Mouse (Mus musculus) testis, postnatal 10 days (tissue): ENCODE measurements around the gene Map7.

Experiments used
- DNase-seq: peaks from one replicate; pipeline ENCODE4 v3.0.0; 2021; ENCODE audit warnings: low spot score

The Map7 gene

GRCm38 (mm10) chr10:20234466-20234865, 86.2 kb downstream of the Map7 start:
- DNase-seq, result no peak

GRCm38 (mm10) chr10:20235656-20236055, 87.4 kb downstream of the Map7 start:
- DNase-seq, result no peak

- DNase-seq, result no peak
These were observed 88.0 kb downstream of the Map7 start for GRCm38 (mm10) chr10:20236241-20236640.

GRCm38 (mm10) chr10:20238281-20238680, 90.0 kb downstream of the Map7 start:
- no peak for DNase-seq

GRCm38 (mm10) chr10:20240858-20241257, 92.6 kb downstream of the Map7 start:
- DNase-seq, result peak; percentile 62

- DNase-seq, result no peak
These were observed 95.0 kb downstream of the Map7 start for GRCm38 (mm10) chr10:20243321-20243720.

- DNase-seq, result no peak
These were observed 96.8 kb downstream of the Map7 start for GRCm38 (mm10) chr10:20245082-20245481.

- no peak for DNase-seq
These were observed 100.8 kb downstream of the Map7 start for GRCm38 (mm10) chr10:20249091-20249490.

GRCm38 (mm10) chr10:20255579-20255978, 107.3 kb downstream of the Map7 start:
- no peak for DNase-seq

- no peak for DNase-seq
These were observed 108.9 kb downstream of the Map7 start for GRCm38 (mm10) chr10:20257054-20257643.

- no peak for DNase-seq
These were observed 109.8 kb downstream of the Map7 start for GRCm38 (mm10) chr10:20257721-20258720.

GRCm38 (mm10) chr10:20259476-20259875, 111.2 kb downstream of the Map7 start:
- no peak for DNase-seq

GRCm38 (mm10) chr10:20262896-20263295, 114.6 kb downstream of the Map7 start:
- DNase-seq, result no peak

- no peak for DNase-seq
These were observed 116.2 kb downstream of the Map7 start for GRCm38 (mm10) chr10:20264479-20264878.

GRCm38 (mm10) chr10:20267032-20267431, 118.8 kb downstream of the Map7 start:
- peak; percentile 50 for DNase-seq

- DNase-seq, result no peak
These were observed 120.7 kb downstream of the Map7 start for GRCm38 (mm10) chr10:20268945-20269344.

- no peak for DNase-seq
These were observed 124.1 kb downstream of the Map7 start for GRCm38 (mm10) chr10:20272380-20272779.

- no peak for DNase-seq
These were observed 125.0 kb downstream of the Map7 start for GRCm38 (mm10) chr10:20273278-20273677.

- DNase-seq, result no peak
These were observed 125.8 kb downstream of the Map7 start for GRCm38 (mm10) chr10:20274022-20274421.

GRCm38 (mm10) chr10:20281456-20281855, 133.2 kb downstream of the Map7 start:
- no peak for DNase-seq

- no peak for DNase-seq
These were observed 137.2 kb downstream of the Map7 start for GRCm38 (mm10) chr10:20285289-20285975.

- no peak for DNase-seq
These were observed 137.9 kb downstream of the Map7 start for GRCm38 (mm10) chr10:20285994-20286836.
